Comparison of ENCODE assay signal across 15 mouse cellular contexts in genomic region chr11:88515267-88515666, GRCm38 (mm10).
DNase-seq lines count a peak whose midpoint lies in the region; ATAC-seq lines count a peak whose summit lies in the region.
"Had no signal": no experiment of that assay in that cellular context is flagged by ENCODE, and none has a peak within 500 bp of the region (broad histone marks: within the 10 kb centered on the region; RNA-seq: fewer than 3 reads in every experiment).

No protein-coding gene starts in this region.

- no peak overlapping the region for H3K4me2 ChIP-seq in heart, embryonic 12.5 days
- no peak overlapping the region for H3K4me2 ChIP-seq in midbrain, embryonic 11.5 days
- H3K4me2 ChIP-seq in hindbrain, embryonic 12.5 days (replicated peaks), result no peak overlapping the region
- H3K4me2 ChIP-seq in midbrain, embryonic 16.5 days (ENCODE audit: low read length), result no peak overlapping the region
- H3K4me2 ChIP-seq: liver, embryonic 11.5 days; lung, embryonic 15.5 days had no signal

- peaks cover 4% of the 10 kb centered on the region; the same call in 1 of the 2 replicates for H3K36me3 ChIP-seq in heart, embryonic 12.5 days
- peaks cover 46% of the 10 kb centered on the region for H3K36me3 ChIP-seq in midbrain, embryonic 10.5 days
- H3K36me3 ChIP-seq in midbrain, embryonic 11.5 days (ENCODE audit: control insufficient read depth, insufficient read depth, low read length), result no peaks in the 10 kb centered on the region
- no peaks in the 10 kb centered on the region for H3K36me3 ChIP-seq in hindbrain, embryonic 12.5 days
- H3K36me3 ChIP-seq in midbrain, embryonic 16.5 days (ENCODE audit: control insufficient read depth, insufficient read depth, low read length), result no peaks in the 10 kb centered on the region
- H3K36me3 ChIP-seq: lung, embryonic 15.5 days had no signal

- H3K4me1 ChIP-seq in heart, embryonic 12.5 days (replicated peaks), result peaks cover 62% of the 10 kb centered on the region
- peaks cover 80% of the 10 kb centered on the region for H3K4me1 ChIP-seq in midbrain, embryonic 10.5 days
- peaks cover 53% of the 10 kb centered on the region for H3K4me1 ChIP-seq in midbrain, embryonic 11.5 days (ENCODE audit: control insufficient read depth, insufficient read depth, low read length)
- peaks cover 71% of the 10 kb centered on the region for H3K4me1 ChIP-seq in hindbrain, embryonic 12.5 days
- H3K4me1 ChIP-seq in midbrain, embryonic 16.5 days (ENCODE audit: control insufficient read depth, insufficient read depth, low read length), result peaks cover 39% of the 10 kb centered on the region

- H3K27me3 ChIP-seq in heart, embryonic 12.5 days (replicated peaks), result no peaks in the 10 kb centered on the region
- H3K27me3 ChIP-seq in midbrain, embryonic 10.5 days (ENCODE audit: low read depth, poor library complexity, severe bottlenecking), result no peaks in the 10 kb centered on the region
- no peaks in the 10 kb centered on the region for H3K27me3 ChIP-seq in midbrain, embryonic 11.5 days (ENCODE audit: control insufficient read depth, insufficient read depth, low read length)
- H3K27me3 ChIP-seq in hindbrain, embryonic 12.5 days, result no peaks in the 10 kb centered on the region
- H3K27me3 ChIP-seq in midbrain, embryonic 16.5 days (ENCODE audit: control insufficient read depth, insufficient read depth, low read depth, low read length), result no peaks in the 10 kb centered on the region
- H3K27me3 ChIP-seq: lung, embryonic 15.5 days had no signal

- H3K4me3 ChIP-seq in heart, embryonic 12.5 days, result no peak overlapping the region
- H3K4me3 ChIP-seq in midbrain, embryonic 10.5 days, result no peak overlapping the region
- H3K4me3 ChIP-seq in midbrain, embryonic 11.5 days (ENCODE audit: low read depth, low read length), result no peak overlapping the region
- H3K4me3 ChIP-seq in hindbrain, embryonic 12.5 days, result no peak overlapping the region
- H3K4me3 ChIP-seq in midbrain, embryonic 16.5 days (ENCODE audit: low read depth, low read length), result no peak overlapping the region
- H3K4me3 ChIP-seq: lung, embryonic 15.5 days; myocyte had no signal

- no peak for ATAC-seq in heart, embryonic 12.5 days (ENCODE audit: insufficient number of reproducible peaks, low FRiP score)
- no peak for ATAC-seq in midbrain, embryonic 11.5 days (ENCODE audit: low FRiP score)
- ATAC-seq in hindbrain, embryonic 12.5 days (ENCODE audit: low FRiP score), result no peak
- ATAC-seq in midbrain, embryonic 16.5 days, result no peak
- ATAC-seq: inflammation-experienced regulatory T-cells, adult 6 months had no signal

- 84% methylated on average over 2 of the region's 2 CpGs for WGBS in heart, embryonic 12.5 days
- WGBS in midbrain, embryonic 10.5 days, result 94% methylated on average over 2 of the region's 2 CpGs
- WGBS in midbrain, embryonic 11.5 days, result 82% methylated on average over 2 of the region's 2 CpGs
- 73% methylated on average over 2 of the region's 2 CpGs for WGBS in hindbrain, embryonic 12.5 days
- 84% methylated on average over 2 of the region's 2 CpGs for WGBS in midbrain, embryonic 16.5 days

- 0 out of 2 replicates have a peak overlapping the region, but pooled peaks have one; percentile 65 for H3K27ac ChIP-seq in heart, embryonic 12.5 days (ENCODE audit: poor library complexity, severe bottlenecking)
- H3K27ac ChIP-seq in midbrain, embryonic 10.5 days (replicated peaks), result peak overlapping the region; percentile 83
- no peak overlapping the region for H3K27ac ChIP-seq in midbrain, embryonic 11.5 days (ENCODE audit: low read depth, low read length)
- H3K27ac ChIP-seq in hindbrain, embryonic 12.5 days, result peak overlapping the region; percentile 42
- H3K27ac ChIP-seq in midbrain, embryonic 16.5 days (ENCODE audit: low read length), result peak overlapping the region; percentile 43; the same call in 1 of the 2 replicates

- no peak overlapping the region for H3K9ac ChIP-seq in heart, embryonic 12.5 days
- H3K9ac ChIP-seq in midbrain, embryonic 11.5 days (ENCODE audit: low read length), result no peak overlapping the region
- H3K9ac ChIP-seq in hindbrain, embryonic 12.5 days, result no peak overlapping the region
- no peak overlapping the region for H3K9ac ChIP-seq in midbrain, embryonic 16.5 days (ENCODE audit: low read depth, low read length)
- H3K9ac ChIP-seq: lung, embryonic 15.5 days had no signal

- intact Hi-C loops in heart, postnatal 36 days (cut with DNase I), result no loop called here
- intact Hi-C loops in left cerebral cortex, postnatal 10 days (cut with DNase I), result no loop called here

- H3K9me3 ChIP-seq in heart, embryonic 12.5 days (replicated peaks), result no peaks in the 10 kb centered on the region
- no peaks in the 10 kb centered on the region for H3K9me3 ChIP-seq in midbrain, embryonic 10.5 days (replicated peaks)
- H3K9me3 ChIP-seq in midbrain, embryonic 11.5 days (ENCODE audit: control insufficient read depth, low read length), result no peaks in the 10 kb centered on the region
- no peaks in the 10 kb centered on the region for H3K9me3 ChIP-seq in hindbrain, embryonic 12.5 days (replicated peaks)
- H3K9me3 ChIP-seq in midbrain, embryonic 16.5 days (replicated peaks; ENCODE audit: control insufficient read depth, low read length, poor library complexity, severe bottlenecking), result no peaks in the 10 kb centered on the region
- H3K9me3 ChIP-seq: lung, embryonic 15.5 days had no signal

- no peak for DNase-seq in heart, postnatal 36 days
- DNase-seq in midbrain, embryonic 10.5 days (ENCODE audit: low spot score), result no peak
- DNase-seq in midbrain, embryonic 11.5 days (ENCODE audit: low spot score, missing footprints), result no peak
- DNase-seq in right cerebral cortex, adult 18-20 months, result no peak
- DNase-seq in left cerebral cortex, postnatal 10 days (ENCODE audit: extremely low spot score in 1 of 2, low spot score in 2 of 2), result no peak
- DNase-seq: left cerebral cortex, postnatal 4 days; right cerebral cortex, postnatal 4 days; thymus, adult 2 months had no signal
